Mouse (Mus musculus) embryonic facial prominence, embryonic 11.5 days (tissue): ENCODE measurements around the gene Dusp28. TPM values are rescaled to one million over a fixed set of nuclear protein-coding genes. Genes with fewer than 3 reads are reported as not detected.

Experiments
- ATAC-seq: fragments of 200-750 bp; cut with Nextera tagmentation; replicated peaks from 2 replicates; pipeline ENCODE4 v1.8.0; 2017; ENCODE audit warnings: low read depth; ENCODE audit not compliant: insufficient number of reproducible peaks, low FRiP score, low TSS enrichment
- DNase-seq: peaks from one replicate; pipeline ENCODE4 v3.0.0-alpha.2; 2015; ENCODE audit warnings: low spot score
- H3K27ac ChIP-seq: fragments of 300-500 bp; sonication (generic); replicated peaks from 2 replicates; pipeline ENCODE4 v1.5.1; 2014; ENCODE audit warnings: mild to moderate bottlenecking, low read depth, low read length, control low read depth
- H3K27me3 ChIP-seq: fragments of 300-500 bp; sonication (generic); 2 replicates; pipeline ENCODE4 v1.6.1; 2014; ENCODE audit warnings: mild to moderate bottlenecking, low read length, moderate library complexity, mixed read lengths; ENCODE audit not compliant: control insufficient read depth, insufficient read depth
- H3K36me3 ChIP-seq: fragments of 300-500 bp; sonication (generic); replicated peaks from 2 replicates; pipeline ENCODE4 v1.6.1; 2014; ENCODE audit warnings: low read depth, mild to moderate bottlenecking, low read length, moderate library complexity, mixed read lengths; ENCODE audit not compliant: control insufficient read depth, insufficient read depth
- H3K4me1 ChIP-seq: fragments of 300-500 bp; sonication (generic); 2 replicates; pipeline ENCODE4 v1.6.1; 2014; ENCODE audit warnings: low read length, mixed read lengths; ENCODE audit not compliant: control insufficient read depth, insufficient read depth
- H3K4me2 ChIP-seq: fragments of 300-500 bp; sonication (generic); 2 replicates; pipeline ENCODE4 v1.6.1; 2014; ENCODE audit warnings: low read depth, mild to moderate bottlenecking, control low read depth, low read length, moderate library complexity
- H3K4me3 ChIP-seq: fragments of 300-500 bp; sonication (generic); 2 replicates; pipeline ENCODE4 v1.5.1; 2014; ENCODE audit warnings: low read depth, low read length, control low read depth
- H3K9ac ChIP-seq: fragments of 300-500 bp; sonication (generic); replicated peaks from 2 replicates; pipeline ENCODE4 v1.6.1; 2014; ENCODE audit warnings: mild to moderate bottlenecking, control low read depth, low read length
- H3K9me3 ChIP-seq: fragments of 300-500 bp; sonication (generic); replicated peaks from 2 replicates; pipeline ENCODE4 v1.6.1; 2016; ENCODE audit warnings: mild to moderate bottlenecking, low read length, inconsistent platforms, mixed read lengths; ENCODE audit not compliant: control insufficient read depth
- WGBS: fragments of 180-500 bp; shearing (Covaris S2); extraction: QIAGEN DNeasy Blood & Tissue Kit; methylation state at CpG from one replicate; pipeline ENCODE4 v1.1.7; 2014; 5-methylcytosine and 5-hydroxymethylcytosine counted together
- polyA plus RNA-seq: library from polyadenylated mRNA; unstranded; fragments of >200 nt; fragmentation: Nextera tagmentation; extraction: Ambion mirVana; gene quantifications from 2 replicates; pipeline ENCODE4 v1.2.1, GENCODE M21; 2014

The Dusp28 gene
- polyA plus RNA-seq, 1 experiment from 2014 or later = 7.2 TPM

DNA sequence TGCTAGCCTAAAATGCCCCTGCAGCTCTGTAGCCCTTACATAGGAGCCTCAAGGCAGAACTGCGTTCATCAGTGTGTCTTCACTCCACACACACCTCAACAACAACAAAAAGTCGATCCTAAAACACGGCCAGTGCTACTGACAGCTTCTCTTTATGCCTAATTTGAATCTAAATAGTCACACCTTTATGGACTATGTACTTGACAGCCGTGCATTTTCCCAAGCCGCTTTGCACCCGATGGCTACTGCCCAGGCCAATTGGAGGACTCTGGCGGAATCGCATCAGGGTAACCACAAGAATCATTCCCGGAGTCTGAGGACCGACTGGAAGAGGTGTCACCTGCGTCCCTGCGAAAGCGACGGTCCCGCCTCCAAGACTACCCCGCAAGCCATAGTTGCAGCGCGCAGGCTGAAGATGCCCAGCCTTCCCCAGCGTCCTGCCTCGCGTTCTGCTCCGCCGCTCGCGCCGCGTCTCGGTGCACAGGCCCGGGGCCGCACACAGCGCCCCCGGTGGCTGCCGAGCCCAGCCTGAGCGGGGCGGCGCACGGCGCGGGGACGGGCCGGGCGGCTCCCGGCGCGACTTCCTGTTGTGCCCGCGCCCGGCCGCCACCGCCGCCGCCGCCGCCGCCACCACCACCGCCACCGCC lies 3.6 kb downstream of the Dusp28 start, which contains the start of gene Rnpepl1:
Rnpepl1 (plus strand) TSS at position 545 of the 647 bp plus-strand sequence.
- under 1% methylated on average over 45 of the region's 57 CpGs for WGBS
- peak within 1 kb of the TSS; percentile 89 for H3K9ac ChIP-seq
- H3K27ac ChIP-seq = peak within 1 kb of the TSS; percentile 79
- DNase-seq (peak; percentile 83), ATAC-seq (peak; percentile 50; the same call in 1 of the 2 replicates)
- peak within 1 kb of the TSS; percentile 80 for H3K4me3 ChIP-seq
- peaks cover 3% of the 10 kb centered on the region; the same call in 1 of the 2 replicates for H3K27me3 ChIP-seq
- H3K4me1 ChIP-seq = peaks cover 8% of the 10 kb centered on the region
- no peaks in the 10 kb centered on the region for H3K9me3 ChIP-seq
- H3K36me3 ChIP-seq = peaks cover 4% of the 10 kb centered on the region
- H3K4me2 ChIP-seq = peak within 1 kb of the TSS; percentile 95

DNA sequence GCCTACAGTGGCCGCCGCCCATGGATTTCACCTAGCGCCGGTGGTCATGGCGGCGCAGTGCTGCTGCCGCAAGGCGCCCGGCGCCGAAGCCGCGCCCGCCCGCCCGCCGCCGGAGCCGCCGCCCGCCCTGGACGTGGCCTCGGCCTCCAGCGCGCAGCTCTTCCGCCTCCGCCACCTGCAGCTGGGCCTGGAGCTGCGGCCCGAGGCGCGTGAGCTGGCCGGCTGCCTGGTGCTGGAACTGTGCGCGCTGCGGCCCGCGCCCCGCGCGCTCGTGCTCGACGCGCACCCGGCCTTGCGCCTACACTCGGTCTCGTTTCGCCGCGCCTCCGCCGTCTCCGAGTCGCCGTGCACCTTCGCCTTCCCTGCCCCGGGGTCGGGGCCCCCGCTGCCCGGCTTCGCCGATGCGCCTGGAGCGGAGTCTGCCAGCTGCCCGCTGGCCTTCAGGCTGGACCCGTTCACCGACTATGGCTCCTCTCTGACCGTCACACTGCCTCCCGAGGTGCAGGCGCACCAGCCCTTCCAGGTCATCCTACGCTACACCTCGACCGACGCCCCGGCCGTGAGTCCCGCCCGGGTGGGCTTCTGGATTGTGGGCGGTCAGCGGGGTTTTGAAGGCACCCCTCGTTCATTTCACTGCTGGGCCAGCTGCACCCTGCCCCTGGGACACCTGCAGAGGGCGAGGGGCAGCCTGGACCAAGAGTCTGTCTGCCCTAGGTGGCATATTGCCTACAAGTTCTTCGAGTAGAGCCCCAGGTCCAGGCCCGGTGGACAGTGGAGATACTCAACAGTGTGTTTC lies 4.3 kb downstream of the Dusp28 start:
- peak overlapping the region; percentile 79 for H3K27ac ChIP-seq
- peak; percentile 59 for DNase-seq
- peak overlapping the region; percentile 95 for H3K4me2 ChIP-seq
- WGBS = 2% methylated on average over 44 of the region's 85 CpGs
- H3K27me3 ChIP-seq = peaks cover 3% of the 10 kb centered on the region; the same call in 1 of the 2 replicates
- peak; percentile 31 for ATAC-seq
- no peaks in the 10 kb centered on the region for H3K9me3 ChIP-seq
- H3K36me3 ChIP-seq = peaks cover 4% of the 10 kb centered on the region
- peak overlapping the region; percentile 80 for H3K4me3 ChIP-seq
- peaks cover 8% of the 10 kb centered on the region for H3K4me1 ChIP-seq
- H3K9ac ChIP-seq = peak overlapping the region; percentile 89

GRCm38 (mm10) chr1:92911721-92912138 lies 4.9 kb downstream of the Dusp28 start:
- 52% methylated on average over 8 of the region's 8 CpGs for WGBS
- DNase-seq (no peak), ATAC-seq (no peak)
- H3K9me3 ChIP-seq = no peaks in the 10 kb centered on the region
- H3K4me3 ChIP-seq = peak overlapping the region; percentile 80
- peaks cover 3% of the 10 kb centered on the region; the same call in 1 of the 2 replicates for H3K27me3 ChIP-seq
- H3K36me3 ChIP-seq = peaks cover 4% of the 10 kb centered on the region
- peak overlapping the region; percentile 95 for H3K4me2 ChIP-seq
- H3K4me1 ChIP-seq = peaks cover 8% of the 10 kb centered on the region
- H3K9ac ChIP-seq = peak overlapping the region; percentile 89
- H3K27ac ChIP-seq = no peak overlapping the region

GRCm38 (mm10) chr1:92912286-92912685 lies 5.5 kb downstream of the Dusp28 start:
- no peak overlapping the region for H3K9ac ChIP-seq
- H3K9me3 ChIP-seq = no peaks in the 10 kb centered on the region
- H3K36me3 ChIP-seq = peaks cover 4% of the 10 kb centered on the region
- H3K4me1 ChIP-seq = peaks cover 8% of the 10 kb centered on the region
- no peak for ATAC-seq
- peak overlapping the region; percentile 95 for H3K4me2 ChIP-seq
- no peak overlapping the region for H3K4me3 ChIP-seq
- DNase-seq = no peak
- WGBS = 53% methylated on average over 1 of the region's 1 CpGs
- H3K27me3 ChIP-seq = peaks cover 3% of the 10 kb centered on the region; the same call in 1 of the 2 replicates
- H3K27ac ChIP-seq = no peak overlapping the region

DNA sequence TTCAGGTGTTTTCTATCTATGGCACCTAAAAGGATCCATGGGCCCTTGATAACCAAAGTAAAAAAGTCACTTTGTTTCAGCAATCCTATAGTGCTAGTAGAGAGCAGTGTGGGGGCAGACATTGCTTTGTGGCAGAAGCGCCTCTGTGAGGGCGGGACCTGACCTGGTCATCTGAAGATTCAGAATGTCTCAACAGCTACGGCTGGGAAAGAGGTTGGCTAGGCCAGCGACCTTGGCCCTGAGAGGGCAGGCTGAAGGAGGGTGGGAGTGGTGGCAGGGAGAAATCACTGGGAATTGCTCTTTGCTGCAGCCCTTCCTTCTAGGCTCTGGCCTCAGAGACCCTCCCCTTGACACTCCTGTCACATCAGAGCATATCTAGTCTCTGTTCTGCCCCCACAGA lies 7.5 kb downstream of the Dusp28 start:
- H3K27me3 ChIP-seq = peaks cover 3% of the 10 kb centered on the region; the same call in 1 of the 2 replicates
- H3K36me3 ChIP-seq = peaks cover 6% of the 10 kb centered on the region
- no peak overlapping the region for H3K4me3 ChIP-seq
- no peak overlapping the region for H3K9ac ChIP-seq
- H3K4me2 ChIP-seq = no peak overlapping the region
- no peak for DNase-seq
- H3K27ac ChIP-seq = no peak overlapping the region
- H3K9me3 ChIP-seq = no peaks in the 10 kb centered on the region
- 64% methylated on average over 4 of the region's 4 CpGs for WGBS
- no peak for ATAC-seq
- H3K4me1 ChIP-seq = peaks cover 8% of the 10 kb centered on the region

- ATAC-seq (no peak), DNase-seq (no peak)
- H3K4me2 ChIP-seq = no peak overlapping the region
- H3K9ac ChIP-seq = no peak overlapping the region
- no peak overlapping the region for H3K27ac ChIP-seq
- peaks cover 9% of the 10 kb centered on the region for H3K36me3 ChIP-seq
- WGBS = 95% methylated on average over 11 of the region's 11 CpGs
- no peaks in the 10 kb centered on the region for H3K9me3 ChIP-seq
- peaks cover 5% of the 10 kb centered on the region for H3K4me1 ChIP-seq
- H3K4me3 ChIP-seq = no peak overlapping the region
- no peaks in the 10 kb centered on the region for H3K27me3 ChIP-seq
Observed at GRCm38 (mm10) chr1:92914993-92915392, 8.2 kb downstream of the Dusp28 start.

GRCm38 (mm10) chr1:92916725-92917124 lies 9.9 kb downstream of the Dusp28 start:
- Histone ChIP-seq H3K4me3 (no peak overlapping the region), H3K36me3 (peaks cover 9% of the 10 kb centered on the region), H3K4me2 (no peak overlapping the region), H3K27ac (no peak overlapping the region), H3K9me3 (no peaks in the 10 kb centered on the region), H3K4me1 (peaks cover 1% of the 10 kb centered on the region; the same call in 1 of the 2 replicates), H3K9ac (no peak overlapping the region), H3K27me3 (no peaks in the 10 kb centered on the region)
- ATAC-seq (no peak), DNase-seq (no peak)
- WGBS = 93% methylated on average over 9 of the region's 9 CpGs

DNA sequence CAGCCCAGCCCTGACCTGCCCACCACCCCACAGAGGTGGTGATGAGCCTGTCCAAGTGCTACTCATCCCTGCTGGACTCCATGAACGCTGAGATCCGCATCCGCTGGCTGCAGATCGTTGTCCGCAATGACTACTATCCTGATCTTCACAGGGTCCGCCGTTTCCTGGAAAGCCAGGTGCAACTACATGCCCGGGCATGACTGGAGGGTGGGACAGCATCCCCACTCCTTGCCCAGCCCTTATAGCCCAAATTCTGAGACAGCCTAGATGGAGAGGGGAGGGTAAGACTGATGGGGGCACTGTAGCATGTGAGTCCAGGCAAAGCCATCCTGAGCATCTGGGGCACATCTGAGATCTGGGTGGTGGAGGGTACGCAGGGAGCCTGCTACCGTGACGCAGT lies 12.4 kb downstream of the Dusp28 start:
- peaks cover 9% of the 10 kb centered on the region for H3K36me3 ChIP-seq
- DNase-seq = no peak
- H3K4me1 ChIP-seq = no peaks in the 10 kb centered on the region
- H3K27ac ChIP-seq = no peak overlapping the region
- no peak overlapping the region for H3K4me3 ChIP-seq
- no peak overlapping the region for H3K4me2 ChIP-seq
- H3K9ac ChIP-seq = no peak overlapping the region
- no peaks in the 10 kb centered on the region for H3K27me3 ChIP-seq
- 96% methylated on average over 11 of the region's 11 CpGs for WGBS
- H3K9me3 ChIP-seq = no peaks in the 10 kb centered on the region
- no peak for ATAC-seq
